Mouse (Mus musculus) left cerebral cortex, postnatal 10 days (tissue): ENCODE measurements around the gene Ascc1. TPM values are rescaled to one million over a fixed set of nuclear protein-coding genes. Genes with fewer than 3 reads are reported as not detected.

Experiments used
- DNase-seq, 2 experiments: peaks; one replicate each; pipeline ENCODE4 v3.0.0; 2021 to 2022; ENCODE audit warnings: low spot score in 2 of 2, mixed read lengths in 1 of 2; ENCODE audit errors: extremely low spot score in 1 of 2
- intact Hi-C: fragments of 180-260 bp; cut with DNase I; formaldehyde crosslinking; loops from one replicate; pipeline ENCODE4 v1.15.1; 2025
- total RNA-seq, 2 experiments: library from RNA; stranded (reverse); gene quantifications; 2 replicates each; pipeline ENCODE4 v1.2.3; 2021

Gene Ascc1
- total RNA-seq, 2 experiments from 2014 or later = 18.4 to 22.2 TPM

- intact Hi-C loops = no loop called here
Measured at GRCm38 (mm10) chr10:60097146-60097545, 94.5 kb downstream of the Ascc1 start.

GRCm38 (mm10) chr10:60097774-60098173, 95.2 kb downstream of the Ascc1 start:
- intact Hi-C loops = no loop called here
- no peak for DNase-seq

More at GRCm38 (mm10) chr10:60097146-60097545, 94.5 kb downstream of the Ascc1 start:
- no peak for DNase-seq

- DNase-seq = no peak
- intact Hi-C loops = loop anchor here (5.0 kb wide), 1 partner anchor 103 kb away; the partner anchor contains the start of genes Anapc16 and Ascc1
Measured at GRCm38 (mm10) chr10:60105391-60106145, 103.0 kb downstream of the Ascc1 start.

- DNase-seq = peak; percentile 72 to 87
- intact Hi-C loops = loop anchor here (5.0 kb wide), 1 partner anchor 104 kb away; the partner anchor contains the start of genes Anapc16 and Ascc1
Measured at GRCm38 (mm10) chr10:60106146-60106530, 103.5 kb downstream of the Ascc1 start, which contains the start of gene Spock2. Spock2 (plus strand) TSS chr10:60106219.

- DNase-seq = peak; percentile 40 to 83
- intact Hi-C loops = loop anchor here (5.0 kb wide), 1 partner anchor 104 kb away; the partner anchor contains the start of genes Anapc16 and Ascc1
Measured at GRCm38 (mm10) chr10:60106531-60107186, 104.1 kb downstream of the Ascc1 start.

- DNase-seq = peak in 1 of 2 experiments; percentile 69
Measured at GRCm38 (mm10) chr10:60107448-60107847, 104.8 kb downstream of the Ascc1 start.

GRCm38 (mm10) chr10:60108321-60109111, 105.9 kb downstream of the Ascc1 start:
- no peak for DNase-seq
- intact Hi-C loops = loop anchor here (5.0 kb wide), 1 partner anchor 106 kb away; the partner anchor contains the start of genes Anapc16 and Ascc1

More at GRCm38 (mm10) chr10:60107448-60107847, 104.8 kb downstream of the Ascc1 start:
- intact Hi-C loops = loop anchor here (5.0 kb wide), 1 partner anchor 105 kb away; the partner anchor contains the start of genes Anapc16 and Ascc1

- intact Hi-C loops = loop anchor here (5.0 kb wide), 1 partner anchor 107 kb away; the partner anchor contains the start of genes Anapc16 and Ascc1
- no peak for DNase-seq
Measured at GRCm38 (mm10) chr10:60109336-60109735, 106.7 kb downstream of the Ascc1 start.

- intact Hi-C loops = loop anchor here (5.0 kb wide), 1 partner anchor 108 kb away; the partner anchor contains the start of genes Anapc16 and Ascc1
- DNase-seq = no peak
Measured at GRCm38 (mm10) chr10:60109989-60110388, 107.4 kb downstream of the Ascc1 start.

GRCm38 (mm10) chr10:60110908-60111475, 108.4 kb downstream of the Ascc1 start:
- no peak for DNase-seq

GRCm38 (mm10) chr10:60113965-60114690, 111.5 kb downstream of the Ascc1 start:
- intact Hi-C loops = no loop called here

More at GRCm38 (mm10) chr10:60110908-60111475, 108.4 kb downstream of the Ascc1 start:
- intact Hi-C loops = no loop called here

GRCm38 (mm10) chr10:60115345-60116185, 113.0 kb downstream of the Ascc1 start:
- intact Hi-C loops = no loop called here
- peak; percentile 88 to 89 for DNase-seq

More at GRCm38 (mm10) chr10:60113965-60114690, 111.5 kb downstream of the Ascc1 start:
- DNase-seq = no peak

- intact Hi-C loops = no loop called here
- no peak for DNase-seq
Measured at GRCm38 (mm10) chr10:60116997-60117396, 114.4 kb downstream of the Ascc1 start.

- no peak for DNase-seq
- intact Hi-C loops = no loop called here
Measured at GRCm38 (mm10) chr10:60118464-60118863, 115.9 kb downstream of the Ascc1 start.

- DNase-seq = no peak
- intact Hi-C loops = loop anchor here (5.0 kb wide), 1 partner anchor 228 kb away; no protein-coding TSS in a partner anchor
Measured at GRCm38 (mm10) chr10:60120630-60121029, 118.0 kb downstream of the Ascc1 start.

GRCm38 (mm10) chr10:60124078-60124477, 121.5 kb downstream of the Ascc1 start:
- intact Hi-C loops = loop anchor here (5.0 kb wide), 1 partner anchor 232 kb away; no protein-coding TSS in a partner anchor
- peak in 1 of 2 experiments; percentile 70 for DNase-seq
